Mouse (Mus musculus) heart, postnatal 10 days (tissue): ENCODE measurements around the gene Olfr60. TPM values are rescaled to one million over a fixed set of nuclear protein-coding genes. Genes with fewer than 3 reads are reported as not detected.

Source experiments
- DNase-seq, 2 experiments: peaks; one replicate each; pipeline ENCODE4 v3.0.0; 2021
- intact Hi-C: fragments of 180-260 bp; cut with DNase I; formaldehyde crosslinking; loops from one replicate; pipeline ENCODE4 v1.15.1; 2025
- total RNA-seq, 2 experiments: library from RNA; stranded (reverse); gene quantifications; 2 replicates each; pipeline ENCODE4 v1.2.3; 2021

Olfr60 gene
- total RNA-seq, result not detected

- no peak for DNase-seq
- intact Hi-C loops, result no loop called here
These were observed at the start of gene Olfr60 for GRCm38 (mm10) chr7:140361571-140361970. Olfr60 (minus strand) TSS chr7:140361671.

GRCm38 (mm10) chr7:140402818-140403217 lies 41.3 kb upstream of the Olfr60 start, which contains the start of gene Olfr531:
Olfr531 (minus strand) TSS chr7:140402918.
- no peak for DNase-seq
- intact Hi-C loops, result no loop called here

- intact Hi-C loops, result no loop called here
- DNase-seq, result no peak
These were observed 15.4 kb upstream of the Olfr60 start for GRCm38 (mm10) chr7:140376911-140377310.

- DNase-seq, result no peak
- intact Hi-C loops, result no loop called here
These were observed 14.8 kb upstream of the Olfr60 start, which contains the start of gene Olfr530 for GRCm38 (mm10) chr7:140376231-140376630. Olfr530 (minus strand) TSS chr7:140376331.

- no peak for DNase-seq
- intact Hi-C loops, result no loop called here
These were observed 12.8 kb upstream of the Olfr60 start for GRCm38 (mm10) chr7:140374300-140374699.

- intact Hi-C loops, result no loop called here
- DNase-seq, result no peak
These were observed 27.8 kb downstream of the Olfr60 start, which contains the start of gene Olfr527 for GRCm38 (mm10) chr7:140333717-140334116. Olfr527 (plus strand) TSS chr7:140334017.

GRCm38 (mm10) chr7:140329766-140330304 lies 31.6 kb downstream of the Olfr60 start:
- no peak for DNase-seq
- intact Hi-C loops, result no loop called here

- DNase-seq, result no peak
- intact Hi-C loops, result loop anchor here (5.0 kb wide), 1 partner anchor 126 kb away; no protein-coding TSS in a partner anchor
These were observed 40.3 kb downstream of the Olfr60 start for GRCm38 (mm10) chr7:140321135-140321534.

- no peak for DNase-seq
- intact Hi-C loops, result loop anchor here (5.0 kb wide), 1 partner anchor 127 kb away; no protein-coding TSS in a partner anchor
These were observed 40.9 kb downstream of the Olfr60 start, which contains the start of gene Olfr525 for GRCm38 (mm10) chr7:140320558-140320957. Olfr525 (plus strand) TSS chr7:140320858.

GRCm38 (mm10) chr7:140319861-140320385 lies 41.5 kb downstream of the Olfr60 start:
- intact Hi-C loops, result loop anchor here (5.0 kb wide), 1 partner anchor 127 kb away; no protein-coding TSS in a partner anchor
- no peak for DNase-seq

- DNase-seq, result no peak
- intact Hi-C loops, result no loop called here
These were observed 62.1 kb downstream of the Olfr60 start for GRCm38 (mm10) chr7:140299416-140299815.

GRCm38 (mm10) chr7:140296876-140297275 lies 64.6 kb downstream of the Olfr60 start:
- intact Hi-C loops, result no loop called here
- no peak for DNase-seq

- DNase-seq, result no peak
- intact Hi-C loops, result no loop called here
These were observed 65.7 kb downstream of the Olfr60 start for GRCm38 (mm10) chr7:140295746-140296145.

Other genes starting within 250 kb of the Olfr60 start
- 1 to 10 TPM; 4.1 to 5.6 TPM for gene Paox, start 245.9 kb downstream of the Olfr60 start, total RNA-seq
- gene Echs1, start 245.2 kb downstream of the Olfr60 start, total RNA-seq, result 100 to 1,000 TPM; 240 to 272 TPM
- 10 to 100 TPM; 22.9 to 25.3 TPM for gene Mtg1, start 224.1 kb downstream of the Olfr60 start, total RNA-seq
- under 1 TPM; 0.50 to 0.55 TPM for gene Sprn, start 206.8 kb downstream of the Olfr60 start, total RNA-seq
- gene Olfr522, start 196.9 kb downstream of the Olfr60 start, total RNA-seq, result not detected
- gene Olfr523, start 188.5 kb downstream of the Olfr60 start, total RNA-seq, result not detected
- gene Olfr524, start 155.7 kb downstream of the Olfr60 start, total RNA-seq, result not detected
- not detected for gene Cd163l1, start 143.4 kb downstream of the Olfr60 start, total RNA-seq
- not detected for gene 5830411N06Rik, start 114.4 kb downstream of the Olfr60 start, total RNA-seq
- not detected for gene Olfr525, start 40.8 kb downstream of the Olfr60 start, total RNA-seq
- gene Olfr527, start 27.7 kb downstream of the Olfr60 start, total RNA-seq, result not detected
- not detected for gene Olfr530, start 14.7 kb upstream of the Olfr60 start, total RNA-seq
- gene Olfr531, start 41.2 kb upstream of the Olfr60 start, total RNA-seq, result not detected
- gene Olfr532, start 60.0 kb upstream of the Olfr60 start, total RNA-seq, result not detected
- not detected for gene Olfr533, start 101.7 kb upstream of the Olfr60 start, total RNA-seq
- gene Olfr535, start 122.5 kb upstream of the Olfr60 start, total RNA-seq, result not detected
- not detected for gene Olfr536, start 145.7 kb upstream of the Olfr60 start, total RNA-seq
- not detected for gene Olfr538, start 206.2 kb upstream of the Olfr60 start, total RNA-seq
- not detected for gene Olfr46, start 239.6 kb upstream of the Olfr60 start, total RNA-seq